Mouse (Mus musculus) G1E (cell line): ENCODE measurements around the gene Clrn3. TPM values are rescaled to one million over a fixed set of nuclear protein-coding genes. Genes with fewer than 3 reads are reported as not detected.

Source experiments
- ATAC-seq: 2 replicates; pipeline ENCODE4 v1.8.0; 2016; ENCODE audit warnings: mild to moderate bottlenecking; ENCODE audit not compliant: insufficient number of reproducible peaks, poor library complexity, low FRiP score, severe bottlenecking; ENCODE audit errors: extremely low read depth
- DNase-seq: peaks from one replicate; pipeline ENCODE4 v3.0.0; 2012; ENCODE audit warnings: low spot score
- H3K27me3 ChIP-seq: 2 replicates; pipeline ENCODE4 v1.6.1; 2012; ENCODE audit warnings: mild to moderate bottlenecking, low read length, inconsistent platforms; ENCODE audit not compliant: insufficient read depth
- H3K36me3 ChIP-seq: replicated peaks from 2 replicates; pipeline ENCODE3; 2012; ENCODE audit warnings: mild to moderate bottlenecking, inconsistent platforms
- H3K4me1 ChIP-seq: 2 replicates; pipeline ENCODE4 v1.6.1; 2012; ENCODE audit warnings: low read depth, low read length, inconsistent platforms, mixed read lengths; ENCODE audit not compliant: insufficient read depth
- H3K4me3 ChIP-seq: 2 replicates; pipeline ENCODE4 v1.5.1; 2012; ENCODE audit warnings: low read depth, mild to moderate bottlenecking, inconsistent platforms, low read length, moderate library complexity, mixed read lengths
- H3K9me3 ChIP-seq: replicated peaks from 2 replicates; pipeline ENCODE4 v1.6.1; 2012; ENCODE audit warnings: inconsistent platforms
- CTCF ChIP-seq: IDR thresholded peaks from 2 replicates; pipeline ENCODE4 v1.5.1; 2012; ENCODE audit warnings: low read depth, low read length, inconsistent platforms, mixed read lengths
- GATA1 ChIP-seq: IDR thresholded peaks from 2 replicates; pipeline ENCODE4 v1.6.1; 2012; ENCODE audit warnings: borderline replicate concordance, low read length, inconsistent platforms, mixed read lengths
- GATA2 ChIP-seq: IDR thresholded peaks from 2 replicates; pipeline ENCODE4 v1.6.1; 2012; ENCODE audit warnings: low read depth, low read length, inconsistent platforms, borderline replicate concordance
- POLR2AphosphoS5 ChIP-seq: IDR thresholded peaks from 2 replicates; pipeline ENCODE4 v1.6.1; 2012; ENCODE audit warnings: low read depth, low read length, inconsistent platforms; ENCODE audit not compliant: insufficient replicate concordance
- TAL1 ChIP-seq: conservative IDR thresholded peaks from 2 replicates; pipeline ENCODE4 v1.6.1; 2012; ENCODE audit warnings: low read depth, low read length, inconsistent platforms, mixed read lengths
- polyA plus RNA-seq: library from polyadenylated mRNA; stranded (reverse); fragments of >175 nt; gene quantifications from 2 replicates; pipeline ENCODE4 v1.2.3, GENCODE M21; 2012
- total RNA-seq, 2 experiments: library from RNA; stranded (forward) in 1 of 2; stranded (reverse) in 1 of 2; fragments of 200-1000 nt in 1 of 2; fragments of >200 nt in 1 of 2; fragmentation: Nextera tagmentation in 1 of 2; gene quantifications; 2 replicates each; pipeline ENCODE4 v1.2.3; 2014 to 2017

Clrn3 gene
- total and polyA plus RNA-seq, 3 experiments = 0.11 TPM; not detected in 2

- TF ChIP-seq POLR2AphosphoS5 (no peak), CTCF (no peak), TAL1 (no peak), GATA1 (no peak), GATA2 (no peak)
Measured at GRCm38 (mm10) chr7:135479322-135479880, 49.1 kb downstream of the Clrn3 start.

DNA sequence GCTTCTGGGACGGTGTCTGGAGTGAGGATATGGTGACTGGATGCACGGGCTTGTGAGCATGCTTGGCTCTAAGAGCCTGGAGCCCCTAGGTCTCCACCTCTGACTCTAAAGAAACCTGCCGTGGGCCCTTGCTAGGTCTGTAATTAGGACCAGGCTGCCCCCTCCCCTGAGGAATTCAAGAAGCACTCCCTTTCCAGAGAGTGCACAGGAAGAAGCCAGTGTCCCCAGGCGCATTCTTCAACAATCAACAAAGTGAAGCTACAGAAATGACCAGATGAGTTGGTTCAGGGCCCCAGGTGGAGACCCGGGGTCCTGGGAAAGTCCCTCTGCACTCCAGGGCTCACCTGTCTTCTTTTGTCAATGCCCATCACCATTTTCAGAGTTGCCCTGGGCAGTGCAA lies 51.2 kb downstream of the Clrn3 start:
- no peaks in the 10 kb centered on the region for H3K9me3 ChIP-seq
- ATAC-seq (no peak), DNase-seq (no peak)
- H3K4me3 ChIP-seq = no peak overlapping the region
- TF ChIP-seq TAL1 (no peak), GATA2 (no peak), CTCF (no peak), GATA1 (no peak)
- peaks cover 9% of the 10 kb centered on the region; the same call in 1 of the 2 replicates for H3K27me3 ChIP-seq
- H3K4me1 ChIP-seq = no peaks in the 10 kb centered on the region
- no peaks in the 10 kb centered on the region for H3K36me3 ChIP-seq

More at GRCm38 (mm10) chr7:135479322-135479880, 49.1 kb downstream of the Clrn3 start:
- Histone ChIP-seq H3K36me3 (no peaks in the 10 kb centered on the region), H3K4me1 (no peaks in the 10 kb centered on the region), H3K27me3 (peaks cover 9% of the 10 kb centered on the region; the same call in 1 of the 2 replicates), H3K4me3 (no peak overlapping the region), H3K9me3 (no peaks in the 10 kb centered on the region)
- ATAC-seq = no peak
- DNase-seq = no peak

DNA sequence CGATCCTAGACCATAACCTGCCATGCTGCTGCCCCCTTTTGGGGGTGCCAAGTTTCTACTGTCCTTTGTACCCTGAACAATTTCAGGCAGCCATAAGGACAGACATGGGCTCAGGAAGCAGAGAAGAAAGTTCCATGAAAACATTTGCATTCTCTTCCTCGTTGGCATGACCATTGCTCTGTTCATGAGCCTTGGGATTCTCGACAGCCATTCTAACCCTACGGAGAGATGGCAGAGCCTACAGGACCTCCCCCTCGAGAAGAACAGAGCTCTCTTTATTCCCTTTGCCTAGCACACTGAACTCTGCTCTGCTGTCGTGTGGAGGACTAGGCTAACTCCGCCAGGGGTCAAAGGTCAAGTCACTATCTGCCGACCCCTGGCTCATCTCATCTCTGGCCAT lies 52.5 kb downstream of the Clrn3 start:
- DNase-seq (no peak), ATAC-seq (no peak)
- Histone ChIP-seq H3K36me3 (no peaks in the 10 kb centered on the region), H3K4me3 (no peak overlapping the region), H3K4me1 (no peaks in the 10 kb centered on the region), H3K9me3 (no peaks in the 10 kb centered on the region), H3K27me3 (peaks cover 4% of the 10 kb centered on the region; the same call in 1 of the 2 replicates)
- TF ChIP-seq GATA2 (no peak), GATA1 (no peak), CTCF (no peak), POLR2AphosphoS5 (no peak)

GRCm38 (mm10) chr7:135470319-135470718 lies 58.1 kb downstream of the Clrn3 start:
- DNase-seq (no peak), ATAC-seq (no peak)
- Histone ChIP-seq H3K36me3 (no peaks in the 10 kb centered on the region), H3K27me3 (no peaks in the 10 kb centered on the region), H3K9me3 (no peaks in the 10 kb centered on the region), H3K4me3 (no peak overlapping the region), H3K4me1 (no peaks in the 10 kb centered on the region)
- TF ChIP-seq GATA2 (no peak), POLR2AphosphoS5 (no peak), CTCF (no peak), GATA1 (no peak), TAL1 (no peak)

- Histone ChIP-seq H3K36me3 (no peaks in the 10 kb centered on the region), H3K9me3 (no peaks in the 10 kb centered on the region), H3K4me3 (no peak overlapping the region), H3K27me3 (no peaks in the 10 kb centered on the region), H3K4me1 (no peaks in the 10 kb centered on the region)
- ATAC-seq (no peak), DNase-seq (no peak)
- no peak for TF ChIP-seq CTCF
- TF ChIP-seq POLR2AphosphoS5 = no peak
- no peak for TF ChIP-seq GATA1
- no peak for TF ChIP-seq GATA2
- no peak for TF ChIP-seq TAL1
Measured at GRCm38 (mm10) chr7:135468631-135469030, 59.8 kb downstream of the Clrn3 start.

- H3K4me1 ChIP-seq = no peaks in the 10 kb centered on the region
- no peaks in the 10 kb centered on the region for H3K27me3 ChIP-seq
- no peaks in the 10 kb centered on the region for H3K9me3 ChIP-seq
- ATAC-seq (no peak), DNase-seq (no peak)
- no peaks in the 10 kb centered on the region for H3K36me3 ChIP-seq
- H3K4me3 ChIP-seq = no peak overlapping the region
- TF ChIP-seq POLR2AphosphoS5 = no peak
- TF ChIP-seq GATA2 = no peak
Measured at GRCm38 (mm10) chr7:135465293-135465692, 63.2 kb downstream of the Clrn3 start.

DNA sequence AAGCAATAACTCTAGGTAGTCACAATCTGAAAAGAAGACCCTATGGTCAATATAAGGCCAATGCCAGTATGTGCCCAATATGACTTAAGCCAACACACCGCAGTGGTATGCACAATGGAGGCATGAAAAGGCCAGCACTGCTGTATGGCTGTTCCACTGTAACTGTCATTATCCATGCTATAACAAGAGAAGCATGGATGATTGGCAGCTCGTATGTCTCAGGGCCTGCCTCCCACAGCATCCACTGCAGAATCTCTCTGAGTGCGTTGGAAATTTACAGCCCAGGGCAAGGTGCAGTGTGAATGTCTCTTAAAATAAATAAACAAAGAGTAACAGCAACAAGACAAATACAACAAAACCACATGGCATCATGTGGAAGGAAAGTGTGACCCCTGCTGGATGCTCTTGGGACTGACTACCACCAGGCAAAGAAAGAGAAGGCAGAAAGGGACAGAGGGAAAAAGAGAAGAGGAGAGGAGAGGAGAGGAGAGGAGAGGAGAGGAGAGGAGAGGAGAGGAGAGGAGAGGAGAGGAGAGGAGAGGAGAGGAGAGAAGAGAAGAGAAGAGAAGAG lies 63.7 kb downstream of the Clrn3 start:
- no peaks in the 10 kb centered on the region for H3K36me3 ChIP-seq
- no peak overlapping the region for H3K4me3 ChIP-seq
- no peaks in the 10 kb centered on the region for H3K27me3 ChIP-seq
- H3K9me3 ChIP-seq = no peaks in the 10 kb centered on the region
- DNase-seq (no peak), ATAC-seq (no peak)
- no peaks in the 10 kb centered on the region for H3K4me1 ChIP-seq
- TF ChIP-seq CTCF = no peak

Other genes starting within 250 kb of the Clrn3 start
- not detected in 2 replicates for gene Foxi2, start 118.3 kb downstream of the Clrn3 start, total RNA-seq (2014; fragmentation: Nextera tagmentation)
- gene Foxi2, start 118.3 kb downstream of the Clrn3 start, total RNA-seq (2017) = 0.27 TPM in 1 of 2 replicates, not detected in the other
- not detected in 2 replicates for gene Foxi2, start 118.3 kb downstream of the Clrn3 start, polyA plus RNA-seq
- gene Ptpre, start 8.8 kb upstream of the Clrn3 start, total RNA-seq (2014; fragmentation: Nextera tagmentation) = 154 and 161 TPM in 2 replicates
- gene Ptpre, start 8.8 kb upstream of the Clrn3 start, total RNA-seq (2017) = 109 and 119 TPM in 2 replicates
- 30.5 and 31.4 TPM in 2 replicates for gene Ptpre, start 8.8 kb upstream of the Clrn3 start, polyA plus RNA-seq
- gene Mki67, start 187.7 kb upstream of the Clrn3 start, total RNA-seq (2014; fragmentation: Nextera tagmentation) = 719 and 924 TPM in 2 replicates
- gene Mki67, start 187.7 kb upstream of the Clrn3 start, total RNA-seq (2017) = 209 and 272 TPM in 2 replicates
- 18.9 and 22.4 TPM in 2 replicates for gene Mki67, start 187.7 kb upstream of the Clrn3 start, polyA plus RNA-seq